Mouse (Mus musculus) spleen, adult 2 months (tissue): ENCODE measurements around the gene Flrt2. TPM values are rescaled to one million over a fixed set of nuclear protein-coding genes. Genes with fewer than 3 reads are reported as not detected.
"Not testable (repeated sequence)": the region's sequence is repeated elsewhere in the genome, so short reads cannot be mapped to it uniquely, and the experiment has no call there.

Experiments used
- DNase-seq, 2 experiments: peaks; one replicate each; pipeline versions ENCODE4 v3.0.0 to v3.0.0-alpha.2; 2012 to 2021; ENCODE audit warnings: low spot score in 2 of 2, low read depth in 1 of 2
- H3K27ac ChIP-seq: fragments of 200-500 bp; 2 replicates; pipeline ENCODE4 v1.5.1; 2012; ENCODE audit warnings: low read length, inconsistent platforms; ENCODE audit not compliant: insufficient read depth
- H3K27me3 ChIP-seq: fragments of 200-500 bp; 2 replicates; pipeline ENCODE4 v1.6.1; 2012; ENCODE audit warnings: mild to moderate bottlenecking, moderate library complexity, low read length, inconsistent platforms; ENCODE audit not compliant: control insufficient read depth, insufficient read depth
- H3K36me3 ChIP-seq: fragments of 200-500 bp; 2 replicates; pipeline ENCODE4 v1.6.1; 2012; ENCODE audit warnings: mild to moderate bottlenecking, low read length, inconsistent platforms; ENCODE audit not compliant: control insufficient read depth, insufficient read depth
- H3K4me1 ChIP-seq: fragments of 200-500 bp; 2 replicates; pipeline ENCODE4 v1.6.1; 2011; ENCODE audit warnings: inconsistent platforms; ENCODE audit not compliant: control insufficient read depth, insufficient read depth, insufficient read length
- H3K4me3 ChIP-seq: fragments of 200-500 bp; 2 replicates; pipeline ENCODE4 v1.5.1; 2011; ENCODE audit warnings: mild to moderate bottlenecking, inconsistent platforms; ENCODE audit not compliant: insufficient read depth, insufficient read length; ENCODE audit errors: extremely low read depth
- CTCF ChIP-seq: fragments of 200-500 bp; IDR thresholded peaks from 2 replicates; pipeline ENCODE4 v1.5.1; 2011; ENCODE audit warnings: mild to moderate bottlenecking, inconsistent platforms; ENCODE audit not compliant: insufficient read depth, insufficient read length, insufficient replicate concordance; ENCODE audit errors: extremely low read depth
- POLR2A ChIP-seq: fragments of 200-500 bp; IDR thresholded peaks from 2 replicates; pipeline ENCODE4 v1.6.1; 2011; ENCODE audit warnings: low read depth, low read length, inconsistent platforms
- WGBS: fragments of 180-500 bp; shearing (Covaris S2); methylation state at CpG from one replicate; pipeline ENCODE4 v1.1.7; 2018; 5-methylcytosine and 5-hydroxymethylcytosine counted together
- polyA plus RNA-seq: library from polyadenylated mRNA; depleted of rRNA; stranded (reverse); fragments of >200 nt; gene quantifications from 2 replicates; pipeline ENCODE4 v1.2.3, GENCODE M21; 2012; rRNA removed

The Flrt2 gene
- 0.92 and 1.2 TPM in 2 replicates for polyA plus RNA-seq

- Histone ChIP-seq H3K27ac (no peak within 1 kb of the TSS), H3K4me1 (no peaks in the 10 kb centered on the region), H3K27me3 (peaks cover 8% of the 10 kb centered on the region), H3K4me3 (no peak within 1 kb of the TSS), H3K36me3 (no peaks in the 10 kb centered on the region)
- no peak for DNase-seq
- TF ChIP-seq CTCF: no peak
- no peak for TF ChIP-seq POLR2A
- WGBS: 2% methylated on average over 32 of the region's 32 CpGs
Observed at GRCm38 (mm10) chr12:95691961-95692767, at the start of gene Flrt2. TSS of gene Flrt2 (plus strand) at chr12:95692226.

GRCm38 (mm10) chr12:95642226-95642625 is 49.8 kb upstream of the Flrt2 start:
- Histone ChIP-seq H3K27ac (no peak overlapping the region), H3K4me3 (no peak overlapping the region), H3K27me3 (no peaks in the 10 kb centered on the region), H3K4me1 (no peaks in the 10 kb centered on the region), H3K36me3 (no peaks in the 10 kb centered on the region)
- no peak for DNase-seq
- no peak for TF ChIP-seq CTCF
- no peak for TF ChIP-seq POLR2A
- 75% methylated on average over 3 of the region's 3 CpGs for WGBS

GRCm38 (mm10) chr12:95647179-95647578 is 44.8 kb upstream of the Flrt2 start:
- H3K4me1 ChIP-seq, H3K4me3 ChIP-seq, H3K36me3 ChIP-seq, DNase-seq, H3K27me3 ChIP-seq, H3K27ac ChIP-seq: not testable (repeated sequence)
- WGBS: 95% methylated on average over 3 of the region's 6 CpGs

- no peaks in the 10 kb centered on the region for H3K36me3 ChIP-seq
- H3K4me1 ChIP-seq: no peaks in the 10 kb centered on the region
- H3K27me3 ChIP-seq: no peaks in the 10 kb centered on the region
- WGBS: 85% methylated on average over 4 of the region's 4 CpGs
- no peak for DNase-seq
- H3K27ac ChIP-seq: no peak overlapping the region
- TF ChIP-seq POLR2A (no peak), CTCF (no peak)
- no peak overlapping the region for H3K4me3 ChIP-seq
Observed at GRCm38 (mm10) chr12:95652172-95653156, 39.6 kb upstream of the Flrt2 start.

- Histone ChIP-seq H3K36me3 (no peaks in the 10 kb centered on the region), H3K4me3 (no peak overlapping the region), H3K27ac (no peak overlapping the region), H3K27me3 (no peaks in the 10 kb centered on the region), H3K4me1 (no peaks in the 10 kb centered on the region)
- TF ChIP-seq CTCF: no peak
- TF ChIP-seq POLR2A: no peak
- no peak for DNase-seq
- 87% methylated on average over 4 of the region's 4 CpGs for WGBS
Observed at GRCm38 (mm10) chr12:95656594-95656993, 35.4 kb upstream of the Flrt2 start.

- TF ChIP-seq CTCF (no peak), POLR2A (no peak)
- no peaks in the 10 kb centered on the region for H3K4me1 ChIP-seq
- H3K36me3 ChIP-seq: no peaks in the 10 kb centered on the region
- H3K27me3 ChIP-seq: no peaks in the 10 kb centered on the region
- H3K27ac ChIP-seq: no peak overlapping the region
- no peak for DNase-seq
- no peak overlapping the region for H3K4me3 ChIP-seq
- WGBS: 90% methylated on average over 5 of the region's 5 CpGs
Observed at GRCm38 (mm10) chr12:95667296-95667695, 24.7 kb upstream of the Flrt2 start.

- WGBS: 65% methylated on average over 5 of the region's 5 CpGs
- H3K4me3 ChIP-seq: no peak overlapping the region
- H3K27me3 ChIP-seq: no peaks in the 10 kb centered on the region
- no peaks in the 10 kb centered on the region for H3K4me1 ChIP-seq
- H3K27ac ChIP-seq: no peak overlapping the region
- TF ChIP-seq POLR2A: no peak
- TF ChIP-seq CTCF: no peak
- H3K36me3 ChIP-seq: no peaks in the 10 kb centered on the region
- no peak for DNase-seq
Observed at GRCm38 (mm10) chr12:95675711-95676110, 16.3 kb upstream of the Flrt2 start.
